Mouse (Mus musculus) skeletal muscle tissue, adult 2 months (tissue): ENCODE data around the gene Tubgcp6.

Experiments used
- DNase-seq: peaks from one replicate; pipeline ENCODE4 v3.0.0-alpha.2; 2012; ENCODE audit warnings: low read depth, low spot score

The Tubgcp6 gene

GRCm38 (mm10) chr15:89103921-89104320, 19.0 kb downstream of the Tubgcp6 start:
- no peak for DNase-seq

GRCm38 (mm10) chr15:89102646-89103045, 20.3 kb downstream of the Tubgcp6 start:
- no peak for DNase-seq

DNA sequence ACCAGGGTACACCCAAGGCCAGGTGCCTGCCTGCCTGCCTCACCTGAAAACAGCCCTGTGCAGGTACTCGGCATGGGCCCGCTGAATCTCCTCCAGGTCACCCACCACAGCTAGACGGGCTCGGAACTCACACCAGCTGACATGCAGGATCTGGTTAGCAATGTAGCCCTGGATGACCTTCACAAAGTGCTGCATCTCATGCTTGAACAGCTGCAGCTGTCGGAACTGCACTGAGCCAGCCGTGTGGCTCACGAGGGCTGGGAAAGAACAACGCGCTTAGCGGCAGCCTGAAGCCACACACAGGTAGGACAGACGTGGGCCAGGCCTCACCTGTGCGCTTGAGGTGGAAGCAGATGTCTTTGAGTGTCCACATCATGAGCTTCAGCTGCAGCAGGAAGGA, 22.1 kb downstream of the Tubgcp6 start:
- no peak for DNase-seq

DNA sequence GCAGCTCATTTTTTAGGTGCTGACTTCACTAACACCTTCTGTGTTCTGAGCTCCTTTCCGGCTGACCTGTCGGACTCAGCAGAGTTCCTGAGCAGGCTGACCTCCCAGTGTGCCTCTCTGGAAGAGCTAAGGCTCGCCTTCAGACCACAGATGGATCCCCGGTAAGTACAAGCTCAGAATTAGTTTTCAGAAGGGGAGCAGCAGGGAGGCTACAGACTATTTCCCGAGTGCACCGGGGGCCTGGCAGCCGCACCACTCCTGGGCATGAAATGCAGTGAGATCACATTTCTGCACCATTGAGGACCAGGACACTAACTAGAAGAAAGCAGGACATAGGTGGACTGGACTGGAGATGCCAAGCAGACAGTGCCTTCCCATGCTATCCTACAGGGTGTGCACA, 24.3 kb downstream of the Tubgcp6 start:
- DNase-seq, result no peak

GRCm38 (mm10) chr15:89097450-89097849, 25.5 kb downstream of the Tubgcp6 start:
- DNase-seq, result no peak

GRCm38 (mm10) chr15:89092181-89092580, 30.7 kb downstream of the Tubgcp6 start:
- DNase-seq, result no peak

DNA sequence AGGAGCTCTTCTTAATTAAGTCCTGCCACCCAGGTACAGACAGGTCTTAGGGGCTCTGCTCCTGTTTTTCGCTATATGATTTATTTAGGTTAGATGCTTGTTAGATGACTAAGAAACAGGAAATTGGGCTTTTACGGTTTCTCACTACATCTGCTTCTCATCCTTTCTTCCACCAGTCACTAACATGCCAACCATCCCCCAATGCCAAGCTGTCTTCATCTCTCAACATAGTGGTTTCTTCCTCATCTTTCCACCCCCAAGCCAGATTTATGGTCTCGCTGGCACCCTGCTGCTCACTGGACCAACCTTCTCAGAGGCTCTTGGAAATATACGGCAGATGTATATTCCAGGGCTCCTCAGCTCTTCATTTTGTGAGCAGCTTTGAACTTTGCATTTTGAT, 32.2 kb downstream of the Tubgcp6 start:
- DNase-seq, result no peak

DNA sequence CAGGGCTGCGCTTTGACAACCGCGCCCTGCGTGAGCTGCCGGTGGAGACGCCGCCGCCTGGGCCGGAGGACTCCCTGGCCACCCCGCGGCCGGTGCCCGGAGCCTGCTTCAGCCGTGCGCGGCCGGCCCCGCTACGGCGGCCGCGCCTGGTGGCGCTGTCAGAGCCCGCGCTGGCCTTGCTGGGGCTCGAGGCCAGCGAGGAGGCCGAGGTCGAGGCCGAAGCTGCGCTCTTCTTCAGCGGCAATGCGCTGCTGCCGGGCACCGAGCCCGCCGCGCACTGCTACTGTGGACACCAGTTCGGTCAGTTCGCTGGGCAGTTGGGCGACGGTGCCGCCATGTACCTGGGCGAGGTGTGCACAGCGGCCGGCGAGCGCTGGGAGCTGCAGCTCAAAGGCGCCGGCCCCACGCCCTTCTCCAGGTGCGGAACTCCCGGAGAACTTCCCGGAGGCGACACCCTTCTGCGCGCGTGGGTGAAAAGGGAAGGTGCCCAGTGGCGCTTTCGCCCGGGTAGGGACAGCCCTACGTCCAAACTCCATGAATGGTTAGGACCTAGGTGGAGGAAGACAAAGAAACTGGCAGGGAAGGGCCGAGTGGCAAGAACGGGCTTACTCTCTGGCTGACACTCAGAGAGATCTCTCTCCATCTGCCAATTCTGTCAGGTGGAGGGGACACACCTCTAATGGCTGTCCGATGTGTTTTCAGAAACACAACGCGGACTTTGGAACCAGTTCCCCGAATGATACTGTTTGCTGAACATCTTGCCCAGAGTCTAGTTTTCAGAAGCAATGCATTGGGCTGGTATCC, 33.5 kb downstream of the Tubgcp6 start:
- DNase-seq, result peak; percentile 36

GRCm38 (mm10) chr15:89088607-89089247, 34.2 kb downstream of the Tubgcp6 start, which contains the start of gene Selenoo:
Selenoo (plus strand) TSS chr15:89089084.
- DNase-seq, result peak; percentile 92

DNA sequence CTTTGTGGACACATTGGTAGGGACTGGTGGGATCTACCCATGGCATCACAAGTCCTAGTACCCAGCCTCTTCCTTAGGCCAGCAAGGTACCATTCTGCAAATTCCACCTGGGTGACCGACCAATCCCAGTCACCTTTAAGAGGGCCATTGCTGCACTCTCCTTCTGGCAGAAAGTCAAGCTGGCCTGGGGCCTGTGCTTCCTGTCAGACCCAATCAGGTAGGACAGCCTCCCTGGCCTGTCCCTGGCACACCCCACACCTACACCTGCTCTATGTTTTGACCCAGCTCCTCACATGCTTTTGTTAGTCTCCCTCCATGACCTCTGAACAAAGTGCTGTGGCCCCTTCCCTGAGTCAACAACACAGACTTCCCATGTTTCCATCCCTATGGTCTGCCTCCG, 38.1 kb downstream of the Tubgcp6 start:
- no peak for DNase-seq

DNA sequence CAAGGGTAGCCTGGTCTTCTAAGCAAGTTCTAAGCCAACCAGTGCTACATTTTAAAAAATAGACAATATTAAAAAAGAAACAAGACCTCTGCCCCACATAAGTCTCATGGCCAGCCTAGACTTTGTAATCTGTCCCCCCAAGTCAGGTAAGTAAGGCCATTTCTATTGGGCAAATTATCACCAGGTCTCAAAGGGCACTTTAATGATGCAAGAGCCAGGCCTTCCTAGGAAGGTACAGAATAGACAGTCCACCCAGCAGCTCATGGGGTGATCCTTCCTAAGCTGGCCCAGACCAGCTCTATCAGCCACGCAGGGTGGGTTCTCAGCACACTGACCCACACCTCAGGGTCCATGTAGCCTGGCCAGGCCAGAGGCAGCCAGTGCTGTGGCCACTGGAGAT, 39.0 kb downstream of the Tubgcp6 start:
- DNase-seq, result no peak

- DNase-seq, result no peak
Measured at GRCm38 (mm10) chr15:89078208-89078836, 44.6 kb downstream of the Tubgcp6 start.

DNA sequence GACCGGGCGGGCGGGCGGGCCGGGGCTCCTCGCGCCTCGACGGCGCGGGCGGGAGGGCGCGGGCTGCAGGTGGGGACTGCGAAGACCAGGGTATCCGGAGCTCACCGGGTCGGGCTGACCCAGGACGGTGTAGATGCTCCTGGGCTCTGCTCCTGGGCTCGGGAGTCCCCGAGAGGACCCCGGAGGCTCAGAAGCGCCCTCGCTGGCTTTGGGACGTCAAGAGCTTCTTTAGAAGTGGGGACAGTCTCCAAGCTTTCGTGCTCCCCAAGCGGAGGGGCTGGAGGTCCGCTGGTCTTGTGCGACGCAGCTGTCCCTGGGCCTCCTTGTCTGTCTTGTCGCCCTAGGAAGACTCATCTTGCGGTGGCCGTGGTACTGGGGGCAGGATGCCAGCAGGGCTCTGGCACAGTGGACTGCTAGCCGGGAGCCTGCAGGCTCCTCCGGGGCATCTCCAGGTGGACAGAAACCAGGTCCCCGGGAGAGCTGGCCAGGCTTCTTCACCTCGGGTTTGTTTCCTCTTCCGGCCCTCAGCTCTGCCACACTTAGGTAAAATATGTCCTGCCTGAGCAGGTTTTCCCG, 46.7 kb downstream of the Tubgcp6 start:
- peak; percentile 57 for DNase-seq

DNA sequence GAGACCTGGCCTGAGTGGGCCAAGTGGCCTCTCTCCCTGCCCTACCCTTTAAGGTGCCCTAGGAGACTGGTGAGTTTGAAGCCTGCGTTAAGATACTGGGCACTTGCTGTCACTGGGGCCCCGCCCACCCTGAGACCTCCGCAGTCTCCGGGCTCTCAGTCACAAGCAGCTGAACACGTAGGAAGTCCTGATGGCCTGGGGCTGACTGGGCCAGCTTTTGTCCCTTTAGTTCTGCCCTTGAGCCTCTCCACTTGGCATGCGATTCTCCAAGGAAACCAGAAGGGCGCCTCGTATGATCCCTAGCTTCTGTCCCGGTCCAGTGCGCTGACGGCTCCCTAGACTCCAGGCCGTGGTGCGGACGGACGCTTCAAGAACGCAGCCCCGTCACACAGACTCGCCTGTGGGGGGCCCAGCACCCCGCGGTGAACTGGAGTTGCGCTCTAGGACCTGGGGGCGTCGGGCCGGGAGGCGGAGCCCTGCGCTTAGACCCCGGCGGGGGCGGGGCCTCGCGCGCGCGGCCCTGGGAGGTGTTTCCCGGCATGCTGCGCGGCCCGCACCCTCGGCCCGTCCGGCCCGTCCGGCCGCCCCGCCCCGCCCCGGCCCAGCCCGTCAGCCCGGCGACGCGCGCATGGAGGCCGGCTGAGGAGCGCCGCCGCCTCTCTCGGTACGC, 47.3 kb downstream of the Tubgcp6 start:
- DNase-seq, result peak; percentile 82

- peak; percentile 19 for DNase-seq
Measured at GRCm38 (mm10) chr15:89074613-89075477, 48.1 kb downstream of the Tubgcp6 start, which contains the start of gene Trabd. Trabd (plus strand) TSS chr15:89075124.

DNA sequence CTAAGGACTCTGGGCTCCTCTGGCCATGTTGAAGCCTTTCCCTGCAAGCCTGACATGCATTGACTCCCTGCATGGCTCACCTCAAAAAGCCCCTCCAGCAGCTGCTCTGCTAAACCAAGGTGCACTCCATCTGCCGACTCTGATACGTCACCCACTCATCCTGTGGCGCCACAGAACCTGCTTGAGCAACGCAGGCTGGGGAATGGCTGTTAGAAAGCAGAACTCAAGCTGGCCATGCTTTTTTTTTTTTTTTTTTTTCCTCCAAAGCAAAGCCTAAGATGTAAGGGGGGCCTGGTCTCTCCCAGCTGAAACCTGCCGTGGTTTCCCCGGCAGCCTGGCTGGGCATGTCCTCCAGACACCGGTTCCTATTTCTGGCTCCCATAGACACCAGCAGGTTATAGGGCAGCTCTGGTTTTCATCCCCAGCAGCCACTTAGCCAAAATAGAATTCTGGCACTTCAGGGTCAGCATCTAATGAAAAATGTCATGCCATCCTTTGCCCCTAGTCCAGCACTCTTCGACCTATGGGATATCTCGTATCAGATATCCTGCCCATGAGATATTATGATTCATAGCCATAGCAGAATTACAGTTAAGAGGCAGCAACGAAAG, 48.8 kb downstream of the Tubgcp6 start:
- DNase-seq, result no peak

DNA sequence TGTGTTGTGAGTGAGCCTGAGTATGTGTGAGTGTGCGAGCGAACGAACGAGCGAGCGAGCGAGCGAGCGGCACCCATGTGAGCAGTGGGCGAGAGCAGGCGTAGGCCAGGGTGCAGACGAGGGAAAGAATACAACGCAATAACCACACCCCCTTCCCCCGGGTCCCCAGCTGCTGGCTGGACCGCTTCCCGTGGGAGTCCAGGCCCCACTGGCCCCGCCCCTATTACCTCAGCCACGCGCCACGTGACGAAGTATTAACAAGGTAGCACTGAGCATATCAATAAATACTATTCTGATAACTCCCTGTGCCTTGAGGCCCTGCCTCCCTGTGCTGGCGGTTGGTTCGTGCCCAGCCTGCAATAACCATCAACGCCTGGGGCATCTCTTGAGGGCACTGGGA, 52.3 kb downstream of the Tubgcp6 start:
- no peak for DNase-seq

GRCm38 (mm10) chr15:89069336-89069840, 53.5 kb downstream of the Tubgcp6 start:
- no peak for DNase-seq

DNA sequence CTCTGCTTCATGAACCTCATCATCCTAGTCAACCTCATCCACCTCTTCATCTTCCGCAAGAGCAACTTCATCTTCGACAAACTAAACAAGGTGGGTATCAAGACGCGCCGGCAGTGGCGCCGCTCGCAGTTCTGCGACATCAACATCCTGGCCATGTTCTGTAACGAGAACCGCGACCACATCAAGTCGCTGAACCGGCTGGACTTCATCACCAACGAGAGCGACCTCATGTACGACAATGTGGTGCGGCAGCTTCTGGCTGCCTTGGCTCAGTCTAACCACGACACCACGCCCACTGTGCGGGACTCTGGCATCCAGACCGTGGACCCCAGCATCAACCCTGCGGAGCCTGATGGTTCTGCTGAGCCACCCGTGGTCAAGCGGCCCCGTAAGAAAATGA, 54.7 kb downstream of the Tubgcp6 start:
- DNase-seq, result no peak

- no peak for DNase-seq
Measured at GRCm38 (mm10) chr15:89067609-89068008, 55.3 kb downstream of the Tubgcp6 start.
